Mouse (Mus musculus): Measurements from ENCODE around the gene Gm867.

Gm867 gene

DNA sequence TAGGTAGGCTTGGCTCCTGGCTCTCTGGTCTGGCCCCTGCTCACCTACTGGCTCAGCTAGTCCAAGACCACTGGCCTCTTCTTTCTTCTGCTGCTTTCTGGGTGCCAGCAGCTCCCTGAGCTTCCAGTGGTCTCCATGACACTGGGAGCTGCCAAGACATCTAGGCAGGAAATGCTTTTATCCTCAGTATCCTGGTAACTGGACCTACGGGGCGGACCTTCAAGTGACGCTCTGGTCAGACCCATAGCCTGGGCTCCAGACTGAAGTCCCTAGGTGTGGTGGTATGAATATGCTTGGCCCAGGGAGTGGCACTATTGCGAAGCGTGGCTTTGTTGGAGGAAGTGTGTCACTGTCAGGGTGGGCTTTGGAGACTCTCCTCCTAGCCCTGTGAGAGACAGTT is at the start of gene Gm867:
Gm867 (minus strand) TSS at position 153 of the 400 bp plus-strand sequence.
- DNase-seq (ENCODE audit: low read depth, low spot score) = no peak

DNA sequence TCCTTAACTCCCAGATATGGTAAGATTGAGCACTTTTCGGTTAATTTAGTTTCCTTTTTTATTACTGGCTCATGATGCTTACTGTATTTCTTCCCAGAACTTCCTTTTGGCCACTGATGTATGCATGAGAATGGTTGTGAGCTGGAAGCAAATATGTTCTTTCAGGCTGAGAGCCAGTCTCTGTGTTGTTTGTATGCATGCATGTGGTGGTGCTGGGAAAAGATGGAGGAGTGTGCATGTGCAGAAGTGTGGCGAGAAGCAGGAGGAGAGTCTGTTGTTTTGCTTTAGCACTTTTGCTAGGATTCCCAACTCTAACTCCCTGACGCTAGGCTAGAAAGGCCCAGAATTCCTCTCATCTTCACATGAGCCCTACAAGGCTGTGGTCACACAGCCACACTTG is 39.0 kb upstream of the Gm867 start:
- no peak for DNase-seq (ENCODE audit: low read depth, low spot score)

DNA sequence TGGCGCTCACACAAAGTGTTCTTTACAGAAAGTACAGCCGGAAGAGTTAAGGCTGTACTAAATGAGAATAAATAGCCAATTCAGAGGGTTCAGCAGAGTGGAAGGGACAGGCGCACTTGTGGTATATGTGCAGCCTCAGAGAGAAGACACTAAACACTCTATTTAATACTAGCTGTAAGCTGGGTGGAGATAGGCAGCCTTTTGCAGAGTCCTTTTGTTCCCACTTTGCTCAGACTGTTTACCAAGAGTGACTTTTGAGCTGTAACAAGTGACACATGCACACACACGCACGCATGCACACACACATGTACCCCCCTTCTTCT is 38.3 kb upstream of the Gm867 start:
- DNase-seq (ENCODE audit: low read depth, low spot score) = no peak

DNA sequence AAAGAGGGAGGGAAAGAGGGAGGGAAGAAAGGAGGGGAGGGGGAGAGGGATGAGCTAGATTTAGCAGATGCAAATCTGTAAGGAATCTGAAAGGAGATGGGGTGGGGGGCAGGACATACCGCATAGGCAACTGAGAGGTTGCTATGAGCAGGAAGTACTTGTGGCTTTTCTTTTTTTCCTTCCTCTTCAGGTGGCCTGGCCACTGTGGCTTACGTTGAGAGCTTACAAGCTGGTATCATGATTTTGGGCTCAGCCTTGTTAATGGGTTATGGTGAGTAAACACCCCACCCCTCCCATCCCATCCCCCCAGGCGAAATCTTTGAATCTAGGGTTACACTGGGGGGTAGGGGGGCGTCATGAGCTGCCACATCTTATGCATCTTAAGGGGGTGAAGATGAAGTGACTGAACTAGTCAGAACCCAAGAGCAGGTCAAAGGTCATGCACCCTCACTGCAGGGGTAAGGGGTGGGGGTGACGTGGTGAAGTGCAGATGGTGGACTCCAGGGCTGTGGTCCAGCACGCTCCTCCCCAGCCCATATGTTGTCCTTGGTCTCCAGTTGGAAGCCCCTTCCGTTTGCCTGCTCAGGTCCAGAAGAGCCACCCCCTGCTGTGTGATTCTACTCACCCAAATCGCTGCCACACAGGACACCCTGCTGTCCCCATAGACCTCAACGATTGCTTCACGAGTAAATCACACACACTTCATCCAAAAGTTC is 37.8 kb upstream of the Gm867 start:
- DNase-seq (ENCODE audit: low read depth, low spot score) = no peak

DNA sequence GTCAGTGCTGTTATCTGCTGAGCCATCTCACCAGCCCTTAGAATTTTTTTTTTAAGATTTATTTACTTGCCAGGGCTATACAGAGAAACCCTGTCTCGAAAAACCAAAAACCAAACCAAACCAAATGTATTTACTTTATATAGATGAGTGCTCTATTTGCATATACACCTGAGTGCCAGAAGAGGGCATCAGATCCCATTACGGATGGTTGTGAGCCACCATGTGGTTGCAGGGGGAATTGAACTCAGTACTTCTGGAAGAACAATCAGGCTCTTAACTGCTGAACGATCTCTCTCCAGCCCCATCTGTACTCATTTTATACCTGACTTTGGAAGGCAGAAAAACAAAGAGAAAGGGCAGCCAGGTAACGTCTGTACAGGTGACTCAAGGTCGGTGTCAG is 34.7 kb upstream of the Gm867 start:
- DNase-seq (ENCODE audit: low read depth, low spot score) = no peak

DNA sequence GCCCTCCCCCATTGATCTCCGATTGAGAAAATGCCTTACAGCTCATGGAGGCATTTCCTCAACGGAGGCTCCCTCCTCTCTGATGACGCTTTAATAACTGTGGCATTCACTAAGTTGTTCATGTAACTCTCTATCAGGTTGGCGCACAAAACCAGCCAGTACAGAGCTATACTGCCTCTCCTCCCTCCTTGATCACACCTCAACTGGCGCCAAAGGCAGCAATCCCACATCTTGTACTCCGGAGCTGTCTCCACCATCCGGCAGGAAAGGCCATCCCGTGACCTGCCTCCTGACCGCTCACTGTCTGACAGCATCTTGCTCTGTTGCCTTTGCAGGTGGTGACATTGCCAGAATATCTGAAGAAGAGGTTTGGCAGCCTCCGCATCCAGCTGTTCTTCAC is 33.4 kb upstream of the Gm867 start:
- DNase-seq (ENCODE audit: low read depth, low spot score) = no peak

DNA sequence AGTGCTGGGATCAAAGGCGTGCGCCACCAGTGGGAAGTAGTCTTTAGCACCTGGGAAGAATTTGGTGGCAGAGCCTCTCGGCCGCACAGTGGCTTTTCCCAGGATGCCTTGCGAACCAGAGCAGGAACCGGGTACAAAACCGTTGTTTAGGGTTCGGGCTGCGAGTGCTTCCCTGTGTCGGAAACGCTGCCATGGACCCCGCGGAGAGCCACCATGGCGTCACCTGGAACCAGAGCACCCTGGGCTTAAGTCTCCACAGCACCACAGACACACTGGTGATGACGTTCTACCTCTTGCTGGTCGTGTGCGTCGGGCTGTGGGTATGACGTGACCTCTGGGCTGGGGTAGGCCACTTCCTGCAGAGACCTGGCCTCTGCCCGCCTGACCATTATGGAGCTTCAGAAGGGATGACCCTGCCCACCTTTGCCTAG is 13.9 kb upstream of the Gm867 start, which contains the start of gene Gm5134:
Gm5134 (plus strand) TSS at position 134 of the 431 bp plus-strand sequence.
- no peak for DNase-seq (ENCODE audit: low read depth, low spot score)

DNA sequence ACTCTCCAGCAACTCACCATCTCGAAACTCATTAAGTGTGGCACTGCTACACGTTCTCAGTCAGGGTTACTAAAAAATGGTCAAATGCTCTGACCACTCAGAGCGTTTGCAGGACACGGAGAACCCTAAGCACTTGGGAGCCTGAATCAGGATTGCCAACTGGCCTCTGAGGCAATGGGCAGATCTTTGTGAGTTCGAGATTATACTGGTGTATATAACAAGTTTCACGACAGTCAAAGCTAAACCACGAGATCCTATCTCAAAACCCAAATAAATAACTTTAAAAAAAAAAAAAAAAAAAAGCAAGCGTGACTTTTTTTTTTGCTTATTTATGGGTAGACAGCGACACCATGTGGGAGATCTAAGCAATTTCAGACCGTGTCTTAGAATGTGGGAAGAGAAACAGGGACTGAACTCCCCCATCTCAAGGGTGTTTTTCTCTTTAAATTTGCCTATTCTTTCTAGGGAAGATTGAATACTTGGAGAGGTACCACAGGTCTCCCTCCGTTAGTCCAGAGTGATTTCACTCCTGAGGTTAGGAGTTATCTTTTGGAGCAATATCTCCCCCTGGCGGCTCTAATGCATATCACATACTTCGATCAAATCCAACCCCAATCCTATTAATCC is 11.1 kb upstream of the Gm867 start:
- DNase-seq (ENCODE audit: low read depth, low spot score) = peak; percentile 58

DNA sequence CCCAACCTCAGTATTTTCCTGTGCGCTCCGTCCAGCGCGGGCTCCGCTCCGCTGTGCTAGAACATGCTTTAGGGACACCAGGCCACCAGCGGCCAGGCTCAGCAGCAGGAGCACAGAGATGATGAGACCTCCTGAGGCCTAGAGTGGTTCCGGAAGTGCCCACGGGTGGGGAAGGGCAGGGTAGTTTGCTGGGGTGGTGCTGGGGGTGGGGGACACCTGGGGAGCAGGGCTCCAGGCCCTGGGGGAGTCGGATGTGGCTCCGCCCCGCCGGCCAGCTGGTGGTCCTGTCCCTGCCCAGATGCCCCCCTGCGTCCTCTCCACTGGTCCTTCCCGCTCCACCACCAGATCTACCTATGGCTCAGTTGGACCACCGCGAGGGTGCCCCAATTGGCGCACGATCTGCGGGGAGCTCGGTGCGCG is 10.3 kb upstream of the Gm867 start:
- no peak for DNase-seq (ENCODE audit: low read depth, low spot score)

DNA sequence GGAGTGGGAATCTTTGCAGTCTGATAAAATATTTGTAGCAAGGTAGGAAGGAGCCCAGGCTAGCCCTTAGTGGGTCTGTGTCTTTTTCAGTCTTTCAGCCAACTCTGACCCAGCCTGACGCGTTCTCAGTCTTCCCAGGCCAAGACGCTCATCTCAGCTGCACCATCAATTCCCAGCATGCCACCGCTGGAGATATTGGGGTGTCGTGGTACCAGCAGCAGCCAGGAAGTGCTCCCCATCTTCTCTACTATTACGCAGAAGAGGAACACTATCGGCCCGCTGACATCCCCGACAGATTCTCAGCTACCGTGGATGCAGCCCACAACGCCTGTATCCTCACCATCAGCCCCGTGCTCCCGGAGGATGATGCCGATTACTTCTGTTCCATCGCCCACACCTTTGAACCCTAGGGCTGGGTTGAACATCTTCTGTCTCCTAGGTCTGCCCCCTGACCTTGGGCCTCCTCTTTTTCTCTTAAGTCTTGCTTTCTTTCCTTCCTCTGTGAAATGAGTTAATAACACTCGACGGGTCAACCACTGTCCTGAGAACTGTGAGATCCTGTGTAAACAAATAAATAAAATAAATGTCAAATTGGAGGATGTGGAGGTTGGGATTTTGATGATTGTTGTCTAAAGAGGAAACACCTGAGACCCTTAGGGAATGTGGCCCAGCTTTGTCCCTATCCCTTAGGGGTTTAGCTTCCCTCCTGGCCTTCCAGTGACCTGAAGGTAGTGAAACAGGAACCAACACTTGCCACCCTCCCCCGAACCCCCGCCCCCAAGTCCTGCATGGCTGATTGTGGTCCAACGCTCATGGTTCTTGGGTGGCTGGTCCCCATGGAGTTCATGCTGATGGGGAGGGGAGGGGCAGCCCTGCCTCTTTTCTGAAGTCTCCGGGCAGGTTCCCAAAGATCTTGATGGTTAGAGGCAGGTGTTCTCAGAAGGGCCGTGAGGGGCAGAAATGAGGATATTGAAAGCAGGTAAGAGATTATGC is 8.9 kb upstream of the Gm867 start:
- DNase-seq (ENCODE audit: low read depth, low spot score) = no peak

DNA sequence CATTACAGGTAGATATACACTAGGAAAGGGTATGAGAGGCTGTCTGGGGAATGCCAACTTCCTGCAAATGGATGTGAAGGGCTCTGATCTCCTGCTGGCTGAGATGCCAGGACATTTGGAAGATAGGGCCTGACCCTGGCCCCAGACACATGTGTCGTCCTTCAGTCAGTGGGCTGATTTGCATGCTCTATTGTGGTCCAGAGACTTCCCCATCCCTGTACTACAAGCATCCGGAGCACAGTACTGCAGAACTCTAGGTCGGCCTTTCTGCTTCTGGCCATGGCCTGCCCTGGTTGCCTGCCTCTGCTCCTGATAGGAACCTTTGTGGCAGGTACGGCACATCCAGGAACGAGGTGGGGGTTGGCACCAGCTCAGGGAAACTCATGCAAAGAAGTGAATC is 7.6 kb upstream of the Gm867 start:
- no peak for DNase-seq (ENCODE audit: low read depth, low spot score)

DNA sequence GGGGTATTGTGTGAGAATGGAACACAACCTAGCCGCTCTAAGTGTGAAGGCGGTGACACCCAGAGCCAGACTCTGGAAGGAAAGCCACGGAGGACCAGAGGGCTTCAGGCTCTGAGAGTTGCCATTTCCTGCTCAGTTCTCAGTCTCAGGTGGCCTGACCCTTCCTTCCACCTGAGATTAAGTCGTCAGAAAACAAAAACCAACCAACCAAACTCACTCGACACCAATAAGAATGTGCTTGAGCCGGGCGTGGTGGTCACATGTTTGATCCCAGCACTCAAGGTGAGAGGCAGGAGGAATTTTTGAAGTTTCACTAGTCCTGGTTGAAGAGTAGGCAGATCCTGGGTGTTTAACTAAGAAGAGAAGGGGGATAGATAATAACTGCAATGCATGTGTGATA is 5.4 kb upstream of the Gm867 start:
- DNase-seq (ENCODE audit: low read depth, low spot score) = no peak

DNA sequence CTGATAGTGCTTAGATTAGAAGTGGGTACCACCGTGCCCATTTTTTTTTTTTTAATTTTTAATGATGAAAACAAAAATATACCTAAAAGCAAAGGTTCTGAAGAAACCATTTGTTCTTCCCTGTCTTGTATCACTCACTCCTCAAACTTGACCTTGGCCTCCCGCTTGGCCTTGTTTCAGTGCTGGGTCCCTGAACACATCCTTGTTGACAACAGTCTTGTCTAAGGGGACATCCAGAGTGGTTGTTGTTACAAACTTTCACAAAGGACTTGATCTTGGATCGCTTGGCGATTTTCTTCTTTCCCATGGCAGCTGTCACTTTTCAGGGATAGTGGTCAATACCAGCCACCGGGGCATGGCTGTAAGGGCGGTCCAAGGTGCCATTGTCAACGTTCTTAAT is 4.7 kb upstream of the Gm867 start:
- no peak for DNase-seq (ENCODE audit: low read depth, low spot score)

DNA sequence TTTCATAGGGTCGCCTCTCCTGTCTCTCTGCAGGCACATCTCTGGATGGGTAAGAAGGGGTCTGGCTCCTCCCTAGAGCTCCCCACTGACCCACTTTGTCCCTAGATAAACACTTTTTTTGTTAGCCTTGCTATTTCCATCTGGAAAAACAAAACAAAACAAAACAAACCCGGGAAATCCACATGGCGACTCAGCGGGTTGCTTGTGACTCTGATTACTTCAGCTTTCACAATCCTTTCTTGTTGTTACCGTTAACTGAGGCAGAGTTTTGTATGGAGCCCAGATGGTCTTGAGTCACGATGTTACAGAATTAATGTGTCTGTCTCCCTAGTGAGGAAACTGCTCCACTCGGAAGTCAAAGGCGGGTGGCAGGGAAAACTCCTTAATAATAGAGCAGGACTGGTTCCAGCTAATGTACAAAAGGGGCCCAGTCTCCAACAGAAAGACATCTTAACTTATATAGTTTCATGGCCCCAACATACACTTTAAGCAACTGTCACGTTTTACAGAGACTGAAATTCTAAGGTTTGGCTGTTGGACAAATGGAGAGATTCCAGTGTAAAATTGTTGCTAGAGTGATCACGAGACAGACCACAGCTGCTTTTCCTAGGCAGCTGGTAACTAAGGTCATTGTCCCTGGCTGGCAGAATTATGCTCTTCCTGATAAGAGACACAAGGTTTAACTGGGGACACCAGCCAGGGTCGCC is 3.7 kb upstream of the Gm867 start:
- DNase-seq (ENCODE audit: low read depth, low spot score) = no peak

DNA sequence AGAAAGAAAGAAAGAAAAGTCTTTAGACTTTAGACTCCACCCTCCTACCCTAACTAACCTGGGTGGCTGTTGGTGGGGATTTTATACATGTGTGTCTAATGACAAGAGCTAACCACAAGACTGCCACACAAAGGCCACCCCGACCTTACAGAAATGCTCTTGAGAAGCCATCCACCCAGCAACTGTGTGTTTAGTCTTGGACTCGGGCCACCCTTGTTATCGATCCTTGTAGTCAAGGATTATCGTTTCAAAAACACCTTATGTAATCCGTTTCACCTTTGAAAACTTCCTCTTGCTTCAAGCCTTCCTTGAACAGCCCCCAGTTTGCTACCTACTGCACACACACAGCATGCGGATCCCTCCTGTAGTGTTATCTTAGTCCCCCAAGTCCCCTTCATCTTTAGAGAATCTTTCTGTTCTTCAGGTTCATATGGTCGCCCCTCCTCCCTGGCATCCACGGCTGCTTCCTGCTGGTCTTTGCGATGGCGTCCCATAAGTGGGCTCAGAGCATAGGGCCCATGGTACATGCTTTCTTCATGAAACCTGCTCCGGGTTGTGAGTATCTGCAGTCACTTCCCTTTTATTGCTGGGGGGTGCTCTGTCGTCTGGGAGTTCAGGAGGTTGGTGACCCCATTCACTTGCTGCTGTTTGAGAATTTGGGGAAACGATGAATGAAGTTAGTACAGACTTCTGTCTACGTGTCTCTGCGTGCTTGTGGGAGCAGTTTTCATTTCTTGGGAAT is 2.4 kb upstream of the Gm867 start, which contains the start of gene Vpreb3:
Vpreb3 (plus strand) TSS at position 322 of the 742 bp plus-strand sequence.
- no peak for DNase-seq (ENCODE audit: low read depth, low spot score)

DNA sequence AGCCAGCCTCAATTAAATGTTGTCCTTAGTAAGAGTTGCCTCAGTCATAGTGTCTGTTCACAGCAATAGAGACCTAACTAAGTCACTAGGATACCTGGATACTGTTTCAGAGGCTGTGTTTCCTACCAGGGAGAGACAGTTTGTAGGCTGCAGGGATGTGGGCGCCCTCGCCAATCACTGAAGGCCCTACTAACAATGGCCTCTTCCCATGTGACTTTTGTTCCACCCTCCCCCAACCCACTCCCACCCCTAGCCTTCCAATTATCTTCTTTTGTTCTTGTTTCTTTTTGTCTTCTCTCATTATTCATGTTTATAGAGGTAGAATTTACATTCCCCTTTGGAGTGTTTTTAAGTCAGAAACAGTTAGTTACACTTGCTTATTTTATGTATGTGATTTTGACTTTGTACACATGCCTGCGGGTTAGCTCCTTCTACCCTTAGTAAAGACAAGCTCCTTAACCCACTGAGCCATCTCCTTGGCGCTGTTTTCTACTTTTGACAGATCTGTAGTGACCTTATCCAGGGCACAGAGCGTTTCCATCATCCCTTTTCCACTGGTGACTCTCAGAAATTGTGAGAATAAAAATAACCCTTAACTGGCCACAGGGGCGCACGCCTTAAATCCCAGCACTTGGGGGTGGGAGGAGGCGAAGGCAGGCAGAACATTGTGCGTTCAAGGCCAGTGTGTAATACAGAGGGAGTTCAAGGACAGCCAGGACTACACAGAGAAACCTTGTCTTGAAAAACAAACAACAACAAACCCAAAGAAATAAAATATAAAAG is 761 bp upstream of the Gm867 start:
- no peak for DNase-seq (ENCODE audit: low read depth, low spot score)

DNA sequence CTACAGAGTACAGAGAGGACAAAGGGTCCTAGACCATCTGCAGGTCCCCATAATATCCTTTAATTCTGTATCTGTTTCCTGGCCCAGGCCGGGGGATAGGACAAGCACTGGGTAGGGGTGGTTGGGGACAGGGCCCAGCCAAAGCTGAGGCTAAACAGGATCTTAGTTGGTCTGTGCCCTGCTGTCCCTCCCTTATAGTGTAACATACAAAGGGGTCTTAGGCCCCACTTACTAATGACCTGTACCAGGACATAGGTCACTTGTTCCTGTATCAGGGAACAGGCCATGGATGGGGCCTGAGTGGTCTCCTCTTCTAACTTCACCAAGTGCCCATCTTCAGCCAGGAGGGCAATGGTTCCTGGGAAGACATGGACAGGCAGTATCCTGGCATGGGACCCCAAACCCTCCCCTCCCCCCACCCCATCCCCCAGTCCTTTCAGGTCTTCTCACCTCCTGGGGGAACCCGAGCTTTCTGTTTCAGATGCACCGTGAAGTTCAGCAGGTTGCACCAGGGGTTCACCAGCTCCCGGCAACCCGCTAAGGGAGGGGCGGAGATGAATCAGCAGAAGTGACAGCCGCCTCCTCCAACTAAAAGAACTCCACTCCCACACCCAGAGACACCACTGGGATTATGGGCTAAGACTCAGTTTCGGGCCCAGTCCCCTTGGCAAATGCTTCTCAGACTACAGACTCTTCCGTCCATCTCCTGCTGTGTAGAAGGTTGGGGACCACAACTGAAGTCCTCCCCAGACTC is 814 bp downstream of the Gm867 start:
- DNase-seq (ENCODE audit: low read depth, low spot score) = peak; percentile 84

DNA sequence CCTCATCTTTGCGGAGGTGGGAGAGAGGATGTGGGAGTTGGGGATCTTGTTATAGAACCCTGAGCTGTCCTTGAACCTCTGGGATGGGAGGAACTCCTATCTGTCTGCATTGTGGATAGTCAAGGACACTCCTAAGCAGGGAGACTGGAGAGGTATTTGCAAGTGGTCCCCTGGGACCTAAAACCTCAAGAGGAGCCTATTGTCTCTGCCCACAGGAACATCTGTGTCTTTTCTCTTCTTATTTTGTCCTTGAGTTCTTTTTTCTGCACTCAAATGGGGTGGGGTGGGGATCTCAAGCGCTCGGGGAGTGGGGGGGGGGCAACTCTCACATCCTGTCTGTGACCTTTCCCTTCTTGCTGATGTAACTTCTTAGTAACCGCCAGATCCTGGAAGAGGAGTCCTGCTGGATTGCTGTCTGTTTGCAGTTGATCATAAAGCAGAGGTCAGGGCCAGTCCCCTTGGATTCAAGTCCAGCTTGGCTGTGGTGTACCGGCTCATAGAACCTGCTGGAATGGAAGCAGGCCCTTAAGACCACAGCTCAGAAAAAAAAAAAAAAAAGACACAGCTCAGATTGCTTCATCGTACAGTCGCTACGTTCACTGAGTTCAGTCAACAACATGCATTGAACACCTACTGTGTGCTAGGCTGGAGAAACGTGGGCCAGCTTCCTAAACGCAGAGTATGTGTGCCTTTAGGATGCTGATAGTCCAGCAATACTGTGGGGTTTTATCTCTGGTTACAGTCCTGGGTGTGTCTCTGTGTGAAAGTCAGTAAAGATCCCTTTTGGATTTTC is 2.4 kb downstream of the Gm867 start:
- DNase-seq (ENCODE audit: low read depth, low spot score) = peak; percentile 67
